Mouse (Mus musculus): ENCODE data around the gene Olfr150. TPM values are rescaled to one million over a fixed set of nuclear protein-coding genes. Genes with fewer than 3 reads are reported as not detected.

Gene Olfr150
- polyA plus RNA-seq, 1 experiment from 2014 or later: not detected

Other genes starting within 250 kb of the Olfr150 start
- not detected in 2 replicates for gene Olfr44, start 237.0 kb upstream of the Olfr150 start, polyA plus RNA-seq (2014; fragmentation: Nextera tagmentation; extraction: Ambion mirVana)
- not detected in 2 replicates for gene Olfr957, start 215.2 kb upstream of the Olfr150 start, polyA plus RNA-seq (2014; fragmentation: Nextera tagmentation; extraction: Ambion mirVana)
- gene Olfr958, start 176.9 kb upstream of the Olfr150 start, polyA plus RNA-seq (2014; fragmentation: Nextera tagmentation; extraction: Ambion mirVana): not detected in 2 replicates
- gene Olfr959, start 155.4 kb upstream of the Olfr150 start, polyA plus RNA-seq (2014; fragmentation: Nextera tagmentation; extraction: Ambion mirVana): not detected in 2 replicates
- gene AW551984, start 126.6 kb upstream of the Olfr150 start, polyA plus RNA-seq (2014; fragmentation: Nextera tagmentation; extraction: Ambion mirVana): 15.9 and 19.0 TPM in 2 replicates
- not detected in 2 replicates for gene Olfr148, start 120.3 kb upstream of the Olfr150 start, polyA plus RNA-seq (2014; fragmentation: Nextera tagmentation; extraction: Ambion mirVana)
- gene Olfr960, start 109.6 kb upstream of the Olfr150 start, polyA plus RNA-seq (2014; fragmentation: Nextera tagmentation; extraction: Ambion mirVana): not detected in 2 replicates
- not detected in 2 replicates for gene Olfr961, start 85.9 kb upstream of the Olfr150 start, polyA plus RNA-seq (2014; fragmentation: Nextera tagmentation; extraction: Ambion mirVana)
- gene Olfr963, start 63.8 kb upstream of the Olfr150 start, polyA plus RNA-seq (2014; fragmentation: Nextera tagmentation; extraction: Ambion mirVana): not detected in 2 replicates
- gene Olfr149, start 23.9 kb upstream of the Olfr150 start, polyA plus RNA-seq (2014; fragmentation: Nextera tagmentation; extraction: Ambion mirVana): not detected in 2 replicates
- not detected in 2 replicates for gene Olfr965, start 19.6 kb upstream of the Olfr150 start, polyA plus RNA-seq (2014; fragmentation: Nextera tagmentation; extraction: Ambion mirVana)
- gene Olfr967, start 15.3 kb downstream of the Olfr150 start, polyA plus RNA-seq (2014; fragmentation: Nextera tagmentation; extraction: Ambion mirVana): not detected in 2 replicates
- gene Olfr968, start 52.3 kb downstream of the Olfr150 start, polyA plus RNA-seq (2014; fragmentation: Nextera tagmentation; extraction: Ambion mirVana): not detected in 2 replicates
- gene Olfr969, start 60.0 kb downstream of the Olfr150 start, polyA plus RNA-seq (2014; fragmentation: Nextera tagmentation; extraction: Ambion mirVana): not detected in 2 replicates
- not detected in 2 replicates for gene Olfr970, start 77.9 kb downstream of the Olfr150 start, polyA plus RNA-seq (2014; fragmentation: Nextera tagmentation; extraction: Ambion mirVana)
- not detected in 2 replicates for gene Olfr971, start 105.9 kb downstream of the Olfr150 start, polyA plus RNA-seq (2014; fragmentation: Nextera tagmentation; extraction: Ambion mirVana)
- not detected in 2 replicates for gene Olfr972, start 135.4 kb downstream of the Olfr150 start, polyA plus RNA-seq (2014; fragmentation: Nextera tagmentation; extraction: Ambion mirVana)
- not detected in 2 replicates for gene Olfr229, start 176.4 kb downstream of the Olfr150 start, polyA plus RNA-seq (2014; fragmentation: Nextera tagmentation; extraction: Ambion mirVana)
- not detected in 2 replicates for gene Olfr974, start 206.5 kb downstream of the Olfr150 start, polyA plus RNA-seq (2014; fragmentation: Nextera tagmentation; extraction: Ambion mirVana)
- not detected in 2 replicates for gene Olfr975, start 221.1 kb downstream of the Olfr150 start, polyA plus RNA-seq (2014; fragmentation: Nextera tagmentation; extraction: Ambion mirVana)
- not detected in 2 replicates for gene Olfr976, start 230.2 kb downstream of the Olfr150 start, polyA plus RNA-seq (2014; fragmentation: Nextera tagmentation; extraction: Ambion mirVana)